Mouse (Mus musculus) cerebral cortex, adult 2 months (tissue): ENCODE results near the gene Gm17332.

Experiments used
- WGBS: fragments of 180-500 bp; shearing (Covaris S2); methylation state at CpG from one replicate; pipeline ENCODE4 v1.1.7; 2018; 5-methylcytosine and 5-hydroxymethylcytosine counted together

Gene Gm17332

DNA sequence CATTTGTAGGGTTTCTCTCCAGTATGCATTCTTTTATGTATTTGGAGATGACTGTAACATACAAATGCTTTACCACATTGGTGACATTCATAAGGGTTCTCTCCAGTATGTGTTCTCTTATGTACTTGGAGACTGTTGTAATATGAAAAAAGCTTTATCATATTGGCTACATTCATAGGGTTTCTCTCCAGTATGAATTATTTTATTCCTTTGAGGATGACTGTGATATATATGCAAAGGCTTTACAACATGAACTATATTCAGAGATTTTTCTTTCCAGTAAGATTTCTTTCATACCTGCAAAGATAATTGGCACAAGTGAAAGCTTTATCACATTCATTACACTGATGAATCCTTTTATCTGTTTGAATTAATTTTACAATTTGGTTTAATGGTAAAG, at the start of gene Gm17332:
TSS of gene Gm17332 (minus strand) at position 101 of the 400 bp plus-strand sequence.

DNA sequence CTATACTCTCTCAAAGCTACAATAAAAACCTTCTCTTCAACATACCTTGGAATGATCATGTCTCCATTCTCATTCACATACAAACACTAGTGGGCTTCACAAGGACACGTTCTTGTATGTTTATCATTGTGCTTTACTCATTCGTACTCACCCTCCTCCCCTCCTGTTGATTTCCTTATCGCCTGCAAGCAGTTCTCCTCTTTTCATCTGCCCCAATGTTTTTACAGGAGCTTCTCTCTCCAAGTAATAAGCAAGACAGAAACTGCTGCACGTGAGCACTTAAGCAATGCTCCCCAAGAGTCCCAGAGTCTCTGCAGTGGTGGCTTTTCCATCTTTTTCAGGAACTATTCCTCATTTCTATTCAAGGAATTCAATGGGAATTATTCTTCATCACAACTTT, 47.7 kb upstream of the Gm17332 start:
- WGBS = 79% methylated on average over 4 of the region's 4 CpGs

DNA sequence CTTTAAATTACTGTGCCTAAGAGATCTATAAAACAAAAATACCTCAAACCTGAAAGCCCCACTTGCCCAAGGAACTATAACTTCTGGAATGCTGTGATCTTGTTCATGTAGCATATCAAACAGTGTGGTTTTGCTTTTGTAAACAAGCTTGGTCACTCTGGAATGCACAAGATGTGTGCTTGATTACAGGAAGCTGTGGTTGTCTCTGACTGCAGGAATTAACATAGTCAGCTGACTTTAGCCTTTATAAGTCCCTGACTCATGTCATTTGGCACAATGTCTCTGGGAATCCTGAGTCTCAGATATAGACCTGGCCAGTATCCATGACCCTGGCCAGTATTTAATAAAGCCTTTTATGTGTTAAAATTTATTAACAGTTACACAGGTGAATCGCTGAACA, 43.1 kb upstream of the Gm17332 start:
- 93% methylated on average over 1 of the region's 1 CpGs for WGBS

DNA sequence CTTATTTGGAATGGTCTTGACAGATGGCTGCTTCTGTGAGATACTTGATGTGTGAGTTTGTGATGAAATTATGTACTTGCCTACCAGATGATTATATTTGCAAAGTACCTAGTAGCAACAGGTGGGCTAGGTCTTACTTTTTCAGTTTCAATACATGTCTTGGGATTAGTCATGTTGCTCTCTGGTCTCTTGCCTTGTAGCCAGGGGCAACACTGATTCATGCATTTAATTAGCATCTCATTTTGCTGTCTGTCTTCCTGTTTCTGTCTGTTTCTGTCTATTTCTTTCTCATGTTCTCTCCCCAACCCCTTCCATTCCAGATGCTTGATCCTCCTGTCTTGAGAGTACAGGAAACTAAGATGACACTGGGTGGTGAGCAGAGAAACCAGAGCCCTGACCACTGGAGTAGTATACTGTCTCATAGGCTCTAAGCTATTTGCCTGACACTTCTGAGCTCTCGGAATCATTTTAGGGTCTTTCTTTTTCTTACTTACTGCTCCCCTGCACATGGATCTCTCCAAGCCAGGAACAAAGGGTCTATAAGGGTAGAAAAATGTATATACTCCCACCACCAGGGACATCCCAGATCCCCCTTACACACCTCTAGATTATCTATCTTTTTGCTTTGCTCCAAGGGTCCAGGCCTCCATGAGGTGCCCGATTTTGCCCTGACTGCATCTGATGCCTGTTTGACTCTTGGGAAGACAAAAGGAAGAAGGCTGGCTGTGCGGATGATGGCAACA, 13.5 kb upstream of the Gm17332 start:
- 87% methylated on average over 3 of the region's 3 CpGs for WGBS

DNA sequence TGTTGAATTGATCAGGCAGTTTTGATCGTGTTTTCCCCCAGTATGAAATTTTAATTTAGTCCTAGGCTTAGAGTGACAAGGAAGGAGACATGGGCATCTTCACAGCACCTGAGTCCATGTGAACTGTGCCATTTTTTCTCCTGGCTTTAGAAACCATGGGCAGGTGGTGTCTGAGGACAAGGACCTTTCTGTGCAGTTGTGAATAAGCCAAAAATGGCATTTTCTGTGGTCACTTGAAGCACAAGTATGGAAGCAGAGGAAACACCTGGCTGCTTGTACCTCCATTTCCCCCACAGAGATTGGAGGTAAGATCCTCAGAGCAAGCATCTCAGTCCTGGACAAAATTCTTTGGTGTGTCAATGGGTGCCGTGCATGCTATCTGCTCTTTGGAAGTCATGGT, 12.5 kb upstream of the Gm17332 start:
- WGBS = 86% methylated on average over 2 of the region's 2 CpGs

DNA sequence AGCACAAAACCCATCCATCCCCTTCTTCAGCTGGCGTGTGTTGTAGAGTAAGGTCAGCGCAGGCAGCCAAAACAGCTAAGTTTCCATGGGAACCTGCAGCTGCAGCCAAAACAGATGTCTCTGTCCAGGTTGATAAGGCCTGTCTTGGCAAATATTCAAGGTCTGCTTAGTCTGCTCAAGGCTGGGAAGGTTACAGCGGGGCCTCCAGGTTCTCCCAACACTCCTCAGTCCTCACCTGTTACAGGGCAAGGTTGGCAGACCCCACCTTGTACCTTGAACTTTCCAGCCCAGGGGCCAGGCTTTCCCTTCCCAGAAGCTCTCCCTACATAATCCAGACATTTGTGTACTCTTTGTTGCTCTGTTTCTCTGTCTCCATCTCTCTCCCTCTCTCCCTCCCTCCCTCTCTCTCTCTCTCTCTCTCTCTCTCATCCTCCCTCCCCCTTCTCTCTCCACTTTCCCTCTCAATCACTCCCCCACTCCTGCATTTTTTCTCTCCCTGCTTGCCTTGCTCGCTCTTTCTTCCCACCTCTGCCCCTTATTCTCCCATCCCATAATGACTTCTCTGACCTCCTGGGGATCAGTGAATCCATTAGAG, 12.1 kb downstream of the Gm17332 start:
- WGBS = 32% methylated on average over 4 of the region's 4 CpGs

DNA sequence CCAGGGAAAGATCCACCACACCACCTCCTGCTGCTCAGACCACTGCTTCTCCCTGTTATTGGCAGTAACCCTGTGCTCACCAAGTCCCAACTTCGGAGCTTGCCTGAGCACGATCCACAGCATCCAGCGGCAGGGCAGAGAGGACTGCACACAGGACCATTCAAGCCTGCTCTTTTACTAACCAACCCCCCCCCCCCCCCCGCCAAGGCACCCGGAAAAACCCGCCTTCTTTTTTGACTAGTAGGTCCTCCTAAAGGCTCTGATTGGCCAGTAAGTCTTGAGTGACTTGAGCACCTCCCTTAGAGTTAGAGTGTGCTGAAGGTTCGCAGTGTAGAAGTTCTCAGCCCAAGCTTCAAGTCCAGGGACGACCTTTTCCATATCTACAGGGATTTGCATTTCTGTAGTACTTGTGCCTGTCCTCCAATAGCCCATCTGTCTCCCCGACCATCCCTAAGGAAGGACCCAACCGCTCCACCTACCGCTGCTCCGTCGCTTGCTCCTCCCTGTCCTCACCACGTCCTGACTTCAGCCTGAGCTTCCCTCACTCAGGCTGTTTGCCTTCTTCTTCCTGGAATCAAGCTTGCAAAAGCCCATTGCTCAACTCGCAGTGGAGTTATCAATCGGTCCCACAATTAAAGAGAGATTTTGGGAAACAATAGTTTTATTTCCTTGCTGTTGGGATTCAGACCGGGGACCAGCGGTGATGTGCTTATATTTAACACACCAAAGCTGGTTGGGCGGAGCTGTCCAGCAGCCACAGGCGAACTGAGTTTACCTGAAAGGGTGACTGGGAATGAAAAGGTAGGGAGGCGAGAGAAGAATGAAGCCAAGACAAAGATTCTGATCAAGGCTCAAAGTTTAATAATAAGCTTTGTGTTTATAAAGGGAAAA, 12.9 kb downstream of the Gm17332 start:
- 3% methylated on average over 21 of the region's 21 CpGs for WGBS

DNA sequence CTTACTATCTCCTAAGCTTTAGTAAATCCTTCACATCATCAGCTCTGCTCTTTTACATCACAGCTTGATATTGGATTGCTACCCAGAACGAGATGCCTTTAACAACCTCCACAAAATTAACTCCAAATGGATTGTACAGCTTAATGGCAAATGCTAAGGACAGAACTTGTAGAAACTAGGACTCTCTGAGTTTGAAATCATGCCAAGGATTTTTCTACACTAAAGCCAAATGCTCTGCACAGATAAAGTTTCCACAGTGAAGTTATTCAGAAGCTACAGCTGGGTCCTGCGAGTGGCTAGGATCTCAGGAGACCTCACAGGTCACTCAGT, 13.5 kb downstream of the Gm17332 start:
- WGBS = 19% methylated on average over 2 of the region's 2 CpGs

DNA sequence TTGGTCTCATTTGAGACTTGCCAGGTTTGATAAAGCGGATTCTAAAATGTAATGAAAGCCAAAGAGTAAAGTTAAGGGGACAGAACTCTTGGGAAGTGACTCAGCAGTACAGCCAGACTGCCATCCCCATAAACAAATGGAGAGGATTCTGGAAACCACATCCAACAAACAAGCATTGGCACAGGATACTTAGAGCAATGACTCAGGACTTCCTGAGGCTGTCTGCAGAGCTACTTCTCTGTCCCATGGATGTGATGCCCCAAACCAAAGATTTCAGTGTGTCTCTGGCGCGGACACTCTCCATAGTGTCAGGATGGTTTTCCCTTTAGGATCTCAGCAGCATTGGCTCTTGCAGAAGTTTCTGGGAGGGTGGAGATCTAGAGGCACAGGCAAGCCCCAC, 25.2 kb downstream of the Gm17332 start:
- 92% methylated on average over 3 of the region's 3 CpGs for WGBS

DNA sequence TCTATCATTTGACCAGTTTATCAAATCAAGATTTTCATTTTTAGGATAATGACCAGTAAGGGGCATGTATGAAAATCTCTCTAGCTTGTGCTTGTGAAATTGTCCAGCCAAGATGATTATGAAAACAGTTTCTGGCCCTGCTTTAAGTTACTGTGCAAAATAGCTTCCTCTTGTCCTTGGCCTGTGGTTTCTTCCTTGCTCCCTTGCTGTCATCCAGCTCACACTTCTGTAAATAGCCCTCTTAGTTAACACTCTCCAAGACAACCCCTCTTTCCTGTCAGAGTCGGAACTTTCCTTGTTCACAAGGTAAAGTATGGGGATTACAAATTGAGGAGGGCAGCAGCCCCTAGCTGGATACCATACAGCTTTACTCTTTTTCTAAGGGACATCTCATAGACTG, 43.9 kb downstream of the Gm17332 start:
- 82% methylated on average over 1 of the region's 1 CpGs for WGBS

DNA sequence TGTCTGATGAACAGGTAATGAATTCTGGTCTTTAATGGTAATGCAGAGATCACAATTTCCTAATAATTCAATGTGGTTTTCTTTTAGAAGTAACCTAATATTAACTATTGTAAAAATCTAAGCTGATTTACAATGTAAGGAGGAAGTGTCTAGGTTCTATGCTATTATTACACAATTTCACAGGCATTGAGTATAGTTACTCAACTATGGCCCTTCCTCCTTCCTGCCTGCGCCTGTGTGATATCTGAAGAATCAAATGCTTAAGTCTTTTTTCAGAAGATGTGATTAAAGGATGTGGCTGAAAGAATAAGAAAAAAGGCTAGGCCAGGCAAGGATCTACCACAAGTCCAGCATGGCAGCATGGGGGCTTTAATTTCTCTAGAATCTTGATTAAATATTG, 47.4 kb downstream of the Gm17332 start:
- 86% methylated on average over 1 of the region's 1 CpGs for WGBS

DNA sequence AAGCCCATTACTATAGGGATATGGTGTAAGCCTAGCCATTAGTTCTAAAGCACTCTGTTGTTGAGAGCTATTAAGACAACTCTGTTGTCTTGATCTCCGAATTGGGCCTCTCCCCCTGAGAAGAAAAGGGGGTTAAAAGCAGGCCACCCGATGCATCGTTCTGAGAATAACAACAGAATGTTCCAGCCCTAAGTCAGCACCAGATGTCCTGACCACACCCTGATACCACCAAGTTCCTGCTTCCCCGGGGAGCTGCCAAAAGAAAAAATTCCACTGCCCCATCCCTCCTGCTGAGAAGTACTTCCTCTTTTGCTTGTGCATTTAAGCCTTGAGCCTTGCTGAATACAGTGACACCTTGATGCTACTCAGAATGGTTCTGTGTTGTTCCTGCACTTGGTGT, 48.5 kb downstream of the Gm17332 start:
- WGBS = 64% methylated on average over 4 of the region's 4 CpGs
